Mouse (Mus musculus) embryonic facial prominence, embryonic 15.5 days (tissue): ENCODE measurements around the gene Eno2. TPM values are rescaled to one million over a fixed set of nuclear protein-coding genes. Genes with fewer than 3 reads are reported as not detected.
"Not testable (repeated sequence)": the region's sequence is repeated elsewhere in the genome, so short reads cannot be mapped to it uniquely, and the experiment has no call there.

Source experiments
- ATAC-seq: fragments of 200-750 bp; cut with Nextera tagmentation; 2 replicates; pipeline ENCODE4 v1.8.0; 2017; ENCODE audit warnings: low read depth, moderate TSS enrichment; ENCODE audit not compliant: insufficient number of reproducible peaks, low FRiP score, low TSS enrichment
- H3K27ac ChIP-seq: fragments of 300-500 bp; sonication (generic); replicated peaks from 2 replicates; pipeline ENCODE4 v1.5.1; 2015; ENCODE audit warnings: mild to moderate bottlenecking, inconsistent platforms
- H3K27me3 ChIP-seq: fragments of 300-500 bp; sonication (generic); 2 replicates; pipeline ENCODE4 v1.6.1; 2015; ENCODE audit warnings: inconsistent platforms
- H3K36me3 ChIP-seq: fragments of 300-500 bp; sonication (generic); 2 replicates; pipeline ENCODE4 v1.6.1; 2015; ENCODE audit warnings: mild to moderate bottlenecking, inconsistent platforms
- H3K4me1 ChIP-seq: fragments of 300-500 bp; sonication (generic); 2 replicates; pipeline ENCODE4 v1.6.1; 2015; ENCODE audit warnings: inconsistent platforms
- H3K4me2 ChIP-seq: fragments of 300-500 bp; sonication (generic); replicated peaks from 2 replicates; pipeline ENCODE4 v1.6.1; 2015; ENCODE audit warnings: mild to moderate bottlenecking, inconsistent platforms
- H3K4me3 ChIP-seq: fragments of 300-500 bp; sonication (generic); replicated peaks from 2 replicates; pipeline ENCODE4 v1.5.1; 2015; ENCODE audit warnings: mild to moderate bottlenecking, inconsistent platforms
- H3K9ac ChIP-seq: fragments of 300-500 bp; sonication (generic); 2 replicates; pipeline ENCODE4 v1.6.1; 2015; ENCODE audit warnings: inconsistent platforms
- H3K9me3 ChIP-seq: fragments of 300-500 bp; sonication (generic); replicated peaks from 2 replicates; pipeline ENCODE4 v1.6.1; 2016; ENCODE audit warnings: inconsistent platforms
- WGBS: fragments of 180-500 bp; shearing (Covaris S2); methylation state at CpG from one replicate; pipeline ENCODE4 v1.1.7; 2015; 5-methylcytosine and 5-hydroxymethylcytosine counted together
- polyA plus RNA-seq: library from polyadenylated mRNA; unstranded; fragments of >200 nt; fragmentation: Nextera tagmentation; extraction: Ambion mirVana; gene quantifications from 2 replicates; pipeline ENCODE4 v1.2.1, GENCODE M21; 2015

Eno2 gene
- polyA plus RNA-seq, 1 experiment from 2014 or later, result 11.8 TPM

- H3K4me1 ChIP-seq, result peaks cover 45% of the 10 kb centered on the region
- peaks cover 41% of the 10 kb centered on the region for H3K36me3 ChIP-seq
- 0 out of 2 replicates have a peak overlapping the region, but pooled peaks have one; percentile 78 for H3K9ac ChIP-seq
- H3K27me3 ChIP-seq, result no peaks in the 10 kb centered on the region
- peak overlapping the region; percentile 79 for H3K4me2 ChIP-seq
- WGBS, result 76% methylated on average over 24 of the region's 24 CpGs
- no peaks in the 10 kb centered on the region for H3K9me3 ChIP-seq
- H3K4me3 ChIP-seq, result peak overlapping the region; percentile 73
- peak overlapping the region; percentile 94 for H3K27ac ChIP-seq
- no peak for ATAC-seq
These were observed 42.5 kb upstream of the Eno2 start for GRCm38 (mm10) chr6:124811701-124812560.

DNA sequence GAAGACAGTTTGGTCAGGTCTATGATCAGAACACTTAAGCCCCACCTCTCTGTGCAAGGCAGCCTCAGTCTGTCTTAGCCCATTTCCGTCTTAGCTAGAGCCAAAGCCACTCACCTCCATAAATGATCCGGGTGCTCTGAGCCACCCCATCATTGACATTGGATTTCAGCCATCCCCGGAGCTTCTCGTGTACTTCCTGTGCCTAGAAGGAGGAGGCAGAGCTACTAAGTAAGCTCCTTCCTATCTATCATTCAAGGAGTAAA, 41.9 kb upstream of the Eno2 start:
- 85% methylated on average over 4 of the region's 4 CpGs for WGBS
- Histone ChIP-seq H3K9ac (no peak overlapping the region), H3K9me3 (no peaks in the 10 kb centered on the region), H3K4me3 (no peak overlapping the region), H3K27me3 (no peaks in the 10 kb centered on the region), H3K27ac (peak overlapping the region; percentile 94; the same call in 1 of the 2 replicates), H3K36me3 (peaks cover 35% of the 10 kb centered on the region), H3K4me2 (no peak overlapping the region), H3K4me1 (peaks cover 48% of the 10 kb centered on the region)
- no peak for ATAC-seq

- H3K4me3 ChIP-seq, H3K27me3 ChIP-seq, H3K9ac ChIP-seq, H3K9me3 ChIP-seq, ATAC-seq: not testable (repeated sequence)
- peak overlapping the region; percentile 88; the same call in 1 of the 2 replicates for H3K27ac ChIP-seq
- 83% methylated on average over 11 of the region's 11 CpGs for WGBS
- H3K4me1 ChIP-seq, result peaks cover 52% of the 10 kb centered on the region
- peak overlapping the region; percentile 76; the same call in 1 of the 2 replicates for H3K4me2 ChIP-seq
- H3K36me3 ChIP-seq, result peaks cover 31% of the 10 kb centered on the region
These were observed 41.3 kb upstream of the Eno2 start for GRCm38 (mm10) chr6:124810566-124811402.

DNA sequence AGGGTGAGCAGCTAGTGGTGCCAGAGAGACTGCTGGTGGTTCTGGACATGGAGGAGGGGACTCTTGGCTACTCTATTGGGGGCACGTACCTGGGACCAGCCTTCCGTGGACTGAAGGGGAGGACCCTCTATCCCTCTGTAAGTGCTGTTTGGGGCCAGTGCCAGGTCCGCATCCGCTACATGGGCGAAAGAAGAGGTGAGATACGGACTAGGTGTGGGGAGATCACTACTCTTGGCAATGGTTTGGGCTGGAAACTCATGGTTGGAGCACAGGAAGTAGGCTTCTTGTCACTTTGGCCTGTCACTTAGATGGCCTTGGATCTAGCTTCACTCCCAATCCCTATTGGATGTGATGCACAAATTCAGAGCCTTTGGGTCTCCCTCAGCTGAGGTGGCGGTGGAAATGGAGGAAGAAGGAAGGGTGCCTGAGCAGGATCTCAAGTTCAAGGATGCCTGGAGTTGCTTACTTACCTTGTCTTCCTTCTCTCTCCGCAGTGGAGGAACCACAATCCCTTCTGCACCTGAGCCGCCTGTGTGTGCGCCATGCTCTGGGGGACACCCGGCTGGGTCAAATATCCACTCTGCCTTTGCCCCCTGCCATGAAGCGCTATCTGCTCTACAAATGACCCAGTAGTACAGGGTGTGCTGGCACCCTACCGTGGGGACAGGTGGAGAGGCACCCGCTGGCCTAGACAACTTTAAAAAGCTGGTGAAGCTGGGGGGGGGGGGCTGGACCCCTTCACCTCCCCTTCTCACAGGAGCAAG, 40.5 kb upstream of the Eno2 start:
- Histone ChIP-seq H3K9ac (peak overlapping the region; percentile 23), H3K4me1 (peaks cover 57% of the 10 kb centered on the region), H3K4me3 (peak overlapping the region; percentile 49), H3K4me2 (peak overlapping the region; percentile 76), H3K27ac (peak overlapping the region; percentile 88), H3K9me3 (no peaks in the 10 kb centered on the region), H3K27me3 (no peaks in the 10 kb centered on the region), H3K36me3 (peaks cover 24% of the 10 kb centered on the region)
- 47% methylated on average over 14 of the region's 14 CpGs for WGBS
- no peak for ATAC-seq

GRCm38 (mm10) chr6:124809052-124809774, 39.7 kb upstream of the Eno2 start:
- peak overlapping the region; percentile 88 for H3K27ac ChIP-seq
- peaks cover 53% of the 10 kb centered on the region for H3K4me1 ChIP-seq
- peak overlapping the region; percentile 49 for H3K4me3 ChIP-seq
- H3K27me3 ChIP-seq, result no peaks in the 10 kb centered on the region
- under 1% methylated on average over 34 of the region's 35 CpGs for WGBS
- H3K36me3 ChIP-seq, result peaks cover 24% of the 10 kb centered on the region
- peak overlapping the region; percentile 76 for H3K4me2 ChIP-seq
- H3K9ac ChIP-seq, result peak overlapping the region; percentile 23
- no peaks in the 10 kb centered on the region for H3K9me3 ChIP-seq
- ATAC-seq, result peak; percentile 8

DNA sequence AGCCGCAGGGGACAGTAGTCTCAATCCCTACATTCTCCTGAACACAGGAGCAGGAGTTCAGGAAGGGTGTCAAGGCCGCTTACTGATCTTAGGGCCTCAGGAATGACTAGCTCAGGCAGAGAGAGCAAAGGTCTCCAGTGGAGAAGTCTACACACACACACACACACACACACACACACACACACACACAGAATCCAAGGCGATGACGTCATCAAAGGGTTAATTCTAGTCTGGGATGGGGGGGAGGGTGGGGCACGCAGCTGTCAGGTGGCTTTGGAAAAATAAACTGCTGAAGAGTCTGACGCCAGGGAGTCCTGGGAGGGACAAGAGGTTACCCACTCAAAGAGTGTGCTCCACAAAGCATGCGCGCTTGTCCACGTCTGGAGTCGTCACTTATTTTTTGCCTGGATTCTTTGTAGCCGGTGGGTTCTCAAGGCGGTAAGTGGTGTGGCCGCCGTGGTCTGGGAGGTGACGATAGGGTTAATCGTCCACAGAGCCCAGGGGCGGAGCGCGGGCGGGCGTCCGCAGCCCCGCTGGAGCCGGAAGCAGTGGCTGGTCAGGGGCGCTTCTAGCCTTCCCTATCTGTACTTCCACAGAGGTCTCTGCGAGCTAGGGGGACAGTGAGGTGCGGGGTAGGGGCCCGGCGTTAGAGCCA, 39.0 kb upstream of the Eno2 start, which contains the start of gene Spsb2:
Gene Spsb2, plus strand, starts transcription at position 304 of the 655 bp plus-strand sequence.
- H3K9me3 ChIP-seq, result no peaks in the 10 kb centered on the region
- peak within 1 kb of the TSS; percentile 76 for H3K4me2 ChIP-seq
- ATAC-seq, result peak; percentile 21
- peak within 1 kb of the TSS; percentile 49 for H3K4me3 ChIP-seq
- H3K9ac ChIP-seq, result peak within 1 kb of the TSS; percentile 23
- WGBS, result 5% methylated on average over 29 of the region's 29 CpGs
- peak within 1 kb of the TSS; percentile 88 for H3K27ac ChIP-seq
- H3K4me1 ChIP-seq, result peaks cover 52% of the 10 kb centered on the region
- no peaks in the 10 kb centered on the region for H3K27me3 ChIP-seq
- H3K36me3 ChIP-seq, result peaks cover 24% of the 10 kb centered on the region

GRCm38 (mm10) chr6:124807986-124808357, 38.5 kb upstream of the Eno2 start:
- Histone ChIP-seq H3K4me1 (peaks cover 52% of the 10 kb centered on the region), H3K4me2 (peak overlapping the region; percentile 76), H3K4me3 (peak overlapping the region; percentile 49), H3K9me3 (no peaks in the 10 kb centered on the region), H3K27ac (peak overlapping the region; percentile 88), H3K9ac (no peak overlapping the region; the same call in 1 of the 2 replicates), H3K27me3 (no peaks in the 10 kb centered on the region), H3K36me3 (peaks cover 24% of the 10 kb centered on the region)
- no peak for ATAC-seq
- 85% methylated on average over 6 of the region's 6 CpGs for WGBS

- no peak overlapping the region for H3K4me2 ChIP-seq
- whole genome bisulfite sequencing, result 61% methylated on average over 4 of the region's 4 CpGs
- H3K9ac ChIP-seq, result no peak overlapping the region
- ATAC-seq, result no peak
- no peak overlapping the region for H3K27ac ChIP-seq
- no peak overlapping the region for H3K4me3 ChIP-seq
- no peaks in the 10 kb centered on the region for H3K27me3 ChIP-seq
- H3K4me1 ChIP-seq, result peaks cover 46% of the 10 kb centered on the region
- H3K36me3 ChIP-seq, result peaks cover 23% of the 10 kb centered on the region
- no peaks in the 10 kb centered on the region for H3K9me3 ChIP-seq
These were observed 37.9 kb upstream of the Eno2 start for GRCm38 (mm10) chr6:124807366-124807765.

DNA sequence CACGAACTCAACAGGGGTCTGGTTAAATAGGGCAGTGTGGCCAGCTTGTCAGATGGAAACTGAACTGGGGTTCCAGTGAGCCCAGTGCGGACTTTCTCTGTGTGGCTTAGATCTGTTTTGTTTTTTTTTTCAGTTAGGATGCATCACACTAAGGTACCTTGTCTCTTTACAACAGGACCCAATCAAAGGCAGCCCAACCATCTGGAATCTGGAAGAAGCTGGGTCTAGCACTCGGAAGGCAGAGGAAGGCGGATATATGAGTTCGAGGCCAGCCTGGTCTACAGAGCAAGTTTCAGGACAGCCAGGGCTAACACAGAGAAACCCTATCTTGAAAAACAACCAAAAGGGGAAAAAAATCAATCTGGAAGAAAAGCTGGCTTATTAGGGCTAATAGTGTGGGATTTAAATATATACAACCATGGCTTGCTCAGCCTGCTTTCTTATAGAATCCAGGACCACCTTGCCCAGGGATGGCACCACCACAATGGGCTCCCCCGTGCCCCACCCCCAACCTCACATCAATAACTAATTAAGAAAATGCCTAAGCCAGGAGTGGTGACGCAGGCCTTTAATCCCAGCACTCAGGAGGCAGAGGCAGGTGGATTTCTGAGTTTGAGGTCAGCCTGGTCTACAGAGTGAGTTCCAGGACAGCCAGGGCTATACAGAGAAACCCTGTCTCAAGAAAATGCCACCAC, 37.1 kb upstream of the Eno2 start:
- Histone ChIP-seq H3K36me3 (peaks cover 15% of the 10 kb centered on the region), H3K4me3 (peak overlapping the region; percentile 55), H3K9me3 (no peaks in the 10 kb centered on the region), H3K9ac (no peak overlapping the region), H3K27me3 (no peaks in the 10 kb centered on the region), H3K4me2 (peak overlapping the region; percentile 85), H3K27ac (peak overlapping the region; percentile 97), H3K4me1 (peaks cover 38% of the 10 kb centered on the region)
- ATAC-seq, result no peak
- WGBS, result 70% methylated on average over 7 of the region's 7 CpGs
